Mouse (Mus musculus) testis, adult 10 weeks (tissue): ENCODE measurements around the gene Six3. TPM values are rescaled to one million over a fixed set of nuclear protein-coding genes. Genes with fewer than 3 reads are reported as not detected.

ENCODE experiments used
- polyA plus RNA-seq: library from polyadenylated mRNA; stranded (reverse); fragments of 350-450 nt; fragmentation: Illumina TruSeq; extraction: RNeasy Lipid Tissue Mini Kit (QIAGEN cat#74804); gene quantifications from one replicate; pipeline ENCODE4 v1.2.3, GENCODE M21; 2014; ENCODE audit warnings: low read depth, low replicate concordance

The Six3 gene
- polyA plus RNA-seq = not detected

GRCm38 (mm10) chr17:85613266-85613860 is at the start of gene Six3:
TSS of gene Six3 (plus strand) at chr17:85613608.

Other genes with a start within 250 kb of the Six3 start
- gene Six2, start 74.7 kb downstream of the Six3 start, polyA plus RNA-seq = 4.3 TPM